Mouse (Mus musculus) bone marrow macrophage, adult 2 months (primary cell): Measurements from ENCODE around the gene Cd40.

Source experiments
- CTCF ChIP-seq: IDR thresholded peaks from 2 replicates; pipeline ENCODE4 v1.5.1; 2012; ENCODE audit warnings: low read depth, mild to moderate bottlenecking, low read length, moderate library complexity
- POLR2A ChIP-seq: IDR thresholded peaks from 2 replicates; pipeline ENCODE4 v1.6.1; 2012; ENCODE audit warnings: mild to moderate bottlenecking, low read depth, low read length, borderline replicate concordance

- no peak for TF ChIP-seq CTCF
- no peak for TF ChIP-seq POLR2A
Observed at GRCm38 (mm10) chr2:165009581-165009980, 45.8 kb upstream of the Cd40 start.
